Mouse (Mus musculus) liver, embryonic 15.5 days (tissue): ENCODE results near the gene Chm. TPM values are rescaled to one million over a fixed set of nuclear protein-coding genes. Genes with fewer than 3 reads are reported as not detected.

Experiments used
- ATAC-seq: fragments of 200-750 bp; cut with Nextera tagmentation; 2 replicates; pipeline ENCODE4 v1.8.0; 2017; ENCODE audit warnings: moderate number of reproducible peaks, mild to moderate bottlenecking, moderate library complexity; ENCODE audit not compliant: insufficient read depth
- H3K27ac ChIP-seq: fragments of 300-500 bp; sonication (generic); replicated peaks from 2 replicates; pipeline ENCODE4 v1.5.1; 2015; ENCODE audit warnings: mild to moderate bottlenecking, inconsistent platforms
- H3K27me3 ChIP-seq: fragments of 300-500 bp; sonication (generic); 2 replicates; pipeline ENCODE4 v1.6.1; 2015; ENCODE audit warnings: mild to moderate bottlenecking, inconsistent platforms
- H3K36me3 ChIP-seq: fragments of 300-500 bp; sonication (generic); replicated peaks from 2 replicates; pipeline ENCODE4 v1.6.1; 2015; ENCODE audit warnings: moderate library complexity, mild to moderate bottlenecking, inconsistent platforms
- H3K4me1 ChIP-seq: fragments of 300-500 bp; sonication (generic); replicated peaks from 2 replicates; pipeline ENCODE4 v1.6.1; 2015; ENCODE audit warnings: inconsistent platforms
- H3K4me2 ChIP-seq: fragments of 300-500 bp; sonication (generic); 2 replicates; pipeline ENCODE4 v1.6.1; 2015; ENCODE audit warnings: moderate library complexity, mild to moderate bottlenecking, inconsistent platforms
- H3K4me3 ChIP-seq: fragments of 300-500 bp; sonication (generic); replicated peaks from 2 replicates; pipeline ENCODE4 v1.5.1; 2015; ENCODE audit warnings: mild to moderate bottlenecking, inconsistent platforms
- H3K9ac ChIP-seq: fragments of 300-500 bp; sonication (generic); 2 replicates; pipeline ENCODE4 v1.6.1; 2015; ENCODE audit warnings: moderate library complexity, mild to moderate bottlenecking, inconsistent platforms
- H3K9me3 ChIP-seq: fragments of 300-500 bp; sonication (generic); replicated peaks from 2 replicates; pipeline ENCODE4 v1.6.1; 2016; ENCODE audit warnings: inconsistent platforms
- WGBS: fragments of 180-500 bp; shearing (Covaris S2); methylation state at CpG from one replicate; pipeline ENCODE4 v1.1.7; 2015; ENCODE audit warnings: mixed read lengths; ENCODE audit not compliant: insufficient replicate concordance; 5-methylcytosine and 5-hydroxymethylcytosine counted together
- microRNA counts: library from miRNA; unstranded; fragments of <30 nt; microRNA quantifications from one replicate; lab custom pipeline; 2016
- microRNA-seq: library from miRNA; unstranded; fragments of <30 nt; microRNA quantifications from one replicate; pipeline ENCODE4, GENCODE M21; 2016
- polyA plus RNA-seq: library from polyadenylated mRNA; unstranded; fragments of >200 nt; fragmentation: Nextera tagmentation; extraction: Ambion mirVana; gene quantifications from 2 replicates; pipeline ENCODE4 v1.2.1, GENCODE M21; 2015

Gene Chm
- polyA plus RNA-seq, 1 experiment from 2014 or later = 4.0 TPM

- H3K36me3 ChIP-seq = no peaks in the 10 kb centered on the region
- 43% methylated on average over 3 of the region's 3 CpGs for WGBS
- no peak for ATAC-seq
Measured at GRCm38 (mm10) chrX:113002192-113002591, 183.1 kb downstream of the Chm start.

More at GRCm38 (mm10) chrX:113002192-113002591, 183.1 kb downstream of the Chm start:
- Histone ChIP-seq H3K9me3 (no peaks in the 10 kb centered on the region), H3K4me2 (no peak overlapping the region), H3K4me1 (no peaks in the 10 kb centered on the region), H3K4me3 (no peak overlapping the region), H3K27me3 (no peaks in the 10 kb centered on the region), H3K27ac (no peak overlapping the region), H3K9ac (no peak overlapping the region)

MicroRNAs within 50 kb of the gene (microRNA counts, 519-probe panel; counts per million panel counts)
- microRNA mmu-miR-361 (lab: Ali Mortazavi, UCI) = 2,746 counts per million, percentile 54 among the panel's probes with 10 or more counts

Small RNAs within 50 kb of the gene (microRNA-seq; reads per million reads assigned to microRNA genes)
- gene Mir361 = 2,276 reads per million, percentile 84 among the genes with 10 or more reads in this experiment

Other genes with a start within 250 kb of the Chm start
- gene Dach2, start 112.0 kb upstream of the Chm start, polyA plus RNA-seq = 0.23 and 0.45 TPM in 2 replicates